8 mouse cellular contexts compared by ENCODE assay signal in the genomic region with DNA sequence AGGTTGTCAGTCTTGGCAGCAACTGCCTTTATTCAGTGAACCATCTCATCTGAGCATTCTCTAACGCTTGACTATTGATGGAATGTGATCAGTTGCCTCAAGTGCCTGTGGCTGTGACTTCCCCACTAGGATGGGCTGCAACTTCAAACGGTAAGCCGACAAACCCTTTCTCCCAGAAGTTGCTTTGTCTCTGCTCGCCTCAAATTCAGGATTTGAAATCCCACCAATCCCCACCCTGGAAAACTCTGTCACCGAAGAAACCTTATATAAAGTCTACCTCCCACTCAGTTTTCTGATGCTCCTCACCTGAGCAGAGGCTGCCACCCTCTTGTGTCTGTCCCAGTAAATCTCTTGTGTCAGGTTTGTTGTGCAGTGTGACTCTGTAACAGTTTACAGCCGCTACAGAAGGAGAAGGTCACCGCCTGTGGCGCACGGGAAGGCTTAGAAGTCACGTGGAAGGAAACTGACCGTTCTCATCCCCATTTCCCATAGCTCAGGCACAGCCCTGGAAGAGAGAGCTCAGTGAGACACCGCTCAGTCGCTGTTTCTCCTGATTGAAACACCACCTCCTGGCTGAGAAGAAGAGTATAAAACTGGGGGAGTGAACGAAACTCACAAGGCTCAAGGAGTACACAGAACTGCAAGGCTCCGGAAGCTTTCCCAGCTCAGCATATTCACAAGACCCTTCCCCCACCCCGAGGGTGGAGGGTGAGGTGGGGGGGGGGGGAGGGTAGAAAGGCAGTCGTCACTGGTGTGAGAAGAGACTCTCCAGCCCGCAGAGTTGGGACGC. TPM values are rescaled to one million over a fixed set of nuclear protein-coding genes. Genes with fewer than 3 reads are reported as not detected.
A peak's percentile ranks its signal among the peaks of the same experiment; 100 is the strongest.
DNase-seq lines count a peak whose midpoint lies in the region; ATAC-seq lines count a peak whose summit lies in the region.

No protein-coding gene starts in this region.

- H3K9ac ChIP-seq in hindbrain, embryonic 11.5 days (ENCODE audit: low read depth, low read length), result no peak overlapping the region
- H3K9ac ChIP-seq in midbrain, embryonic 11.5 days (ENCODE audit: low read length), result peak overlapping the region; percentile 42; the same call in 1 of the 2 replicates

- intact Hi-C loops in heart, postnatal 10 days (cut with DNase I), result no loop called here

- peak; percentile 78 for DNase-seq in heart, embryonic 10.5 days (ENCODE audit: low spot score)
- DNase-seq in heart, postnatal 10 days, result no peak
- peak; percentile 94 for DNase-seq in R1 (ENCODE audit: low read depth, low spot score)
- DNase-seq in hindbrain, embryonic 11.5 days (ENCODE audit: low spot score), result peak; percentile 24
- DNase-seq in midbrain, embryonic 11.5 days (ENCODE audit: low spot score, missing footprints), result peak; percentile 89
- no peak for DNase-seq in cerebellum, postnatal 4 days (ENCODE audit: low spot score in 2 of 2)
- no peak for DNase-seq in spleen, postnatal 10 days (ENCODE audit: low spot score in 2 of 2)
- DNase-seq in spleen, postnatal 14 days (ENCODE audit: low spot score in 2 of 2), result no peak

- no peaks in the 10 kb centered on the region for H3K9me3 ChIP-seq in heart, embryonic 10.5 days
- H3K9me3 ChIP-seq in hindbrain, embryonic 11.5 days (ENCODE audit: control insufficient read depth, low read length), result no peaks in the 10 kb centered on the region
- H3K9me3 ChIP-seq in midbrain, embryonic 11.5 days (ENCODE audit: control insufficient read depth, low read length), result no peaks in the 10 kb centered on the region

- peak overlapping the region; percentile 49 for H3K4me3 ChIP-seq in heart, embryonic 10.5 days
- H3K4me3 ChIP-seq in hindbrain, embryonic 11.5 days (ENCODE audit: low read depth, low read length), result no peak overlapping the region
- H3K4me3 ChIP-seq in midbrain, embryonic 11.5 days (ENCODE audit: low read depth, low read length), result peak overlapping the region; percentile 3; the same call in 1 of the 2 replicates

- no peaks in the 10 kb centered on the region for H3K27me3 ChIP-seq in heart, embryonic 10.5 days (ENCODE audit: insufficient read depth, poor library complexity, severe bottlenecking)
- no peaks in the 10 kb centered on the region for H3K27me3 ChIP-seq in hindbrain, embryonic 11.5 days (ENCODE audit: control insufficient read depth, insufficient read depth, low read length)
- no peaks in the 10 kb centered on the region for H3K27me3 ChIP-seq in midbrain, embryonic 11.5 days (ENCODE audit: control insufficient read depth, insufficient read depth, low read length)

- WGBS in heart, embryonic 10.5 days, result 4% methylated on average over 19 of the region's 19 CpGs
- 9% methylated on average over 19 of the region's 19 CpGs for WGBS in hindbrain, embryonic 11.5 days
- WGBS in midbrain, embryonic 11.5 days, result 7% methylated on average over 19 of the region's 19 CpGs

- peak overlapping the region; percentile 8; the same call in 1 of the 2 replicates for H3K4me2 ChIP-seq in hindbrain, embryonic 11.5 days (replicated peaks; ENCODE audit: low read depth, low read length)
- H3K4me2 ChIP-seq in midbrain, embryonic 11.5 days, result peak overlapping the region; percentile 36

- no peaks in the 10 kb centered on the region for H3K36me3 ChIP-seq in heart, embryonic 10.5 days
- no peaks in the 10 kb centered on the region for H3K36me3 ChIP-seq in hindbrain, embryonic 11.5 days (ENCODE audit: control insufficient read depth, insufficient read depth, low read length)
- no peaks in the 10 kb centered on the region for H3K36me3 ChIP-seq in midbrain, embryonic 11.5 days (ENCODE audit: control insufficient read depth, insufficient read depth, low read length)

- peaks cover 9% of the 10 kb centered on the region; the same call in 1 of the 2 replicates for H3K4me1 ChIP-seq in heart, embryonic 10.5 days
- H3K4me1 ChIP-seq in hindbrain, embryonic 11.5 days (replicated peaks; ENCODE audit: control insufficient read depth, insufficient read depth, low read length), result no peaks in the 10 kb centered on the region
- H3K4me1 ChIP-seq in midbrain, embryonic 11.5 days (ENCODE audit: control insufficient read depth, insufficient read depth, low read length), result no peaks in the 10 kb centered on the region

- H3K27ac ChIP-seq in heart, embryonic 10.5 days, result peak overlapping the region; percentile 24
- no peak overlapping the region for H3K27ac ChIP-seq in hindbrain, embryonic 11.5 days (ENCODE audit: low read depth, low read length)
- H3K27ac ChIP-seq in midbrain, embryonic 11.5 days (ENCODE audit: low read depth, low read length), result no peak overlapping the region

- no peak; the same call in 1 of the 2 replicates for ATAC-seq in hindbrain, embryonic 11.5 days (ENCODE audit: low FRiP score)
- peak; percentile 73; the same call in 1 of the 2 replicates for ATAC-seq in midbrain, embryonic 11.5 days (ENCODE audit: low FRiP score)

RNA-seq across cellular contexts. Expression of a gene that starts 27.9 kb away (rescaled TPM):
- not detected in 2 replicates for polyA plus RNA-seq in heart, embryonic 10.5 days (2016; fragmentation: Nextera tagmentation; extraction: Ambion mirVana)
- not detected for total RNA-seq in heart, postnatal 10 days (2021)
- polyA plus RNA-seq in hindbrain, embryonic 11.5 days (2014; fragmentation: Nextera tagmentation; extraction: Ambion mirVana), result not detected in 2 replicates
- polyA plus RNA-seq in midbrain, embryonic 11.5 days (2014; fragmentation: Nextera tagmentation; extraction: Ambion mirVana), result not detected in 2 replicates

RNA-seq across cellular contexts. Expression of a gene that starts 50.5 kb away (rescaled TPM):
- polyA plus RNA-seq in heart, embryonic 10.5 days (2016; fragmentation: Nextera tagmentation; extraction: Ambion mirVana), result 9.6 and 23.7 TPM in 2 replicates
- total RNA-seq in heart, postnatal 10 days (2021), result 1 to 10 TPM; 1.9 to 2.0 TPM
- polyA plus RNA-seq in hindbrain, embryonic 11.5 days (2014; fragmentation: Nextera tagmentation; extraction: Ambion mirVana), result 0.08 and 0.45 TPM in 2 replicates
- not detected in 2 replicates for polyA plus RNA-seq in midbrain, embryonic 11.5 days (2014; fragmentation: Nextera tagmentation; extraction: Ambion mirVana)

Comparison
In these comparisons a context has a peak if more than half of its experiments do, and no peak if none do; other contexts are left out.
1. DNase-seq: peak in heart, embryonic 10.5 days (single experiment), R1 (single experiment), hindbrain, embryonic 11.5 days (single experiment) and midbrain, embryonic 11.5 days (single experiment); none in heart, postnatal 10 days (0 of 2), cerebellum, postnatal 4 days (0 of 2), spleen, postnatal 10 days (0 of 2) and spleen, postnatal 14 days (0 of 2).